Mouse (Mus musculus): ENCODE measurements around the gene Pabpn1l.

DNA sequence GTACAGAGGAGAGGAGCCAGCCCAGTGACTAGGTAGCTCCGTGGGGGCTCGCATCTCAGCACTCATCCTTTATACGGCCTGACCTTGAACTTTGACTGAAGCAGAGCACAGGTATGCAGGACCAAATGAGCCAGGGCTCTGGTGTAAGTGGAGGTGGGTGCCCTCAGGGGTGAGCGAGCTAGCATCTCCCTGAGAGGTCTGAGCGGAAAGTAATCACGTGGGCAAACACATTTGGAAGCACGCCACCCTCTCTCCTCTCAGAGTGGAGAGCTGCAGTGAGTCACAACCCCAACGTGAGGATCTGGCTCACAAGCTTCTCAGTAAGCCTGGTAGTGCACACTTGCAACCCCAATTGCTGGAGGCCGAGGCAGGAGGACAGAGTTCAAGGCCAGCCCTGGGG lies 19.5 kb upstream of the Pabpn1l start:
- no peak for TF ChIP-seq GATA1 (IDR thresholded peaks at IDR 0.05; ENCODE audit: borderline replicate concordance, low read length)
- TF ChIP-seq FLI1 (IDR thresholded peaks at IDR 0.05; ENCODE audit: low read length), result no peak
